Mouse (Mus musculus) embryonic facial prominence, embryonic 11.5 days (tissue): ENCODE data around the gene Sdhc. TPM values are rescaled to one million over a fixed set of nuclear protein-coding genes. Genes with fewer than 3 reads are reported as not detected.

ENCODE experiments used
- ATAC-seq: fragments of 200-750 bp; cut with Nextera tagmentation; replicated peaks from 2 replicates; pipeline ENCODE4 v1.8.0; 2017; ENCODE audit warnings: low read depth; ENCODE audit not compliant: insufficient number of reproducible peaks, low FRiP score, low TSS enrichment
- DNase-seq: peaks from one replicate; pipeline ENCODE4 v3.0.0-alpha.2; 2015; ENCODE audit warnings: low spot score
- H3K27ac ChIP-seq: fragments of 300-500 bp; sonication (generic); replicated peaks from 2 replicates; pipeline ENCODE4 v1.5.1; 2014; ENCODE audit warnings: mild to moderate bottlenecking, low read depth, low read length, control low read depth
- H3K27me3 ChIP-seq: fragments of 300-500 bp; sonication (generic); 2 replicates; pipeline ENCODE4 v1.6.1; 2014; ENCODE audit warnings: mild to moderate bottlenecking, low read length, moderate library complexity, mixed read lengths; ENCODE audit not compliant: control insufficient read depth, insufficient read depth
- H3K36me3 ChIP-seq: fragments of 300-500 bp; sonication (generic); replicated peaks from 2 replicates; pipeline ENCODE4 v1.6.1; 2014; ENCODE audit warnings: low read depth, mild to moderate bottlenecking, low read length, moderate library complexity, mixed read lengths; ENCODE audit not compliant: control insufficient read depth, insufficient read depth
- H3K4me1 ChIP-seq: fragments of 300-500 bp; sonication (generic); 2 replicates; pipeline ENCODE4 v1.6.1; 2014; ENCODE audit warnings: low read length, mixed read lengths; ENCODE audit not compliant: control insufficient read depth, insufficient read depth
- H3K4me2 ChIP-seq: fragments of 300-500 bp; sonication (generic); 2 replicates; pipeline ENCODE4 v1.6.1; 2014; ENCODE audit warnings: low read depth, mild to moderate bottlenecking, control low read depth, low read length, moderate library complexity
- H3K4me3 ChIP-seq: fragments of 300-500 bp; sonication (generic); 2 replicates; pipeline ENCODE4 v1.5.1; 2014; ENCODE audit warnings: low read depth, low read length, control low read depth
- H3K9ac ChIP-seq: fragments of 300-500 bp; sonication (generic); replicated peaks from 2 replicates; pipeline ENCODE4 v1.6.1; 2014; ENCODE audit warnings: mild to moderate bottlenecking, control low read depth, low read length
- H3K9me3 ChIP-seq: fragments of 300-500 bp; sonication (generic); replicated peaks from 2 replicates; pipeline ENCODE4 v1.6.1; 2016; ENCODE audit warnings: mild to moderate bottlenecking, low read length, inconsistent platforms, mixed read lengths; ENCODE audit not compliant: control insufficient read depth
- WGBS: fragments of 180-500 bp; shearing (Covaris S2); extraction: QIAGEN DNeasy Blood & Tissue Kit; methylation state at CpG from one replicate; pipeline ENCODE4 v1.1.7; 2014; 5-methylcytosine and 5-hydroxymethylcytosine counted together
- polyA plus RNA-seq: library from polyadenylated mRNA; unstranded; fragments of >200 nt; fragmentation: Nextera tagmentation; extraction: Ambion mirVana; gene quantifications from 2 replicates; pipeline ENCODE4 v1.2.1, GENCODE M21; 2014

Gene Sdhc
- polyA plus RNA-seq, 1 experiment from 2014 or later: 252 TPM

DNA sequence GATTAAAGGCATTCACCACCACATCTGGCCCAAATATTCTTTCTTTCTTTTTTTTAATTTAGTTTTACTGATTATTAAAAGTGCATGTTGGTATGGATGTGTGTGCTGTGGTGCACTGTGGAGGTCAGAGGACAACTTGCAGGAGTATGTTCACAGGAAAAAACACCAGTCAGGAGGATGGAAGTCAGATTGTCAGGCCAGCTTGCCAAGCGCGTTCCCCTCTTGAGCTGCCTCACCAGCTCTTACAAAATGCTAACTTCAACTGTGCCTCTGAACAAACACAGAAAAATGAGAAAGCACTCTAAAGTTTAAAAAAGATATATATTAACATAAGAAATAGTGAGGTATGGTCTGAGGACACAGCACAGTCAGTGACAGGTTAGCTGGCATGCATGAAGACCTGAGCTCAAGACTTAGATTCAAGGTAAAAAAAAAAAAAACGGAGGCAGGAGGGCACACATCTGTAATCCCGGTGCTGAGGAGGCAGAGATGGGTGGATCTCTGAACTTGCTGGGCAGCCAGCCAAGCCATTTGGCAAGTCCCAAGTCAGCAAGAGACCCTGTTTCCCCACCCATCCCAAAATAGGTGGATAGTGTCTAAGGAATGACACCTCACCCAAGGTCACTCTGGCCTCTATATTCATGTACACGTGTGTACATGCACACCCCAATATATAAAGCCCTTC lies 29.2 kb upstream of the Sdhc start:
- Histone ChIP-seq H3K27me3 (no peaks in the 10 kb centered on the region), H3K4me2 (no peak overlapping the region), H3K4me3 (no peak overlapping the region), H3K4me1 (no peaks in the 10 kb centered on the region), H3K9me3 (no peaks in the 10 kb centered on the region), H3K27ac (no peak overlapping the region), H3K9ac (no peak overlapping the region), H3K36me3 (no peaks in the 10 kb centered on the region)
- 87% methylated on average over 5 of the region's 5 CpGs for WGBS
- no peak for ATAC-seq
- DNase-seq: no peak

DNA sequence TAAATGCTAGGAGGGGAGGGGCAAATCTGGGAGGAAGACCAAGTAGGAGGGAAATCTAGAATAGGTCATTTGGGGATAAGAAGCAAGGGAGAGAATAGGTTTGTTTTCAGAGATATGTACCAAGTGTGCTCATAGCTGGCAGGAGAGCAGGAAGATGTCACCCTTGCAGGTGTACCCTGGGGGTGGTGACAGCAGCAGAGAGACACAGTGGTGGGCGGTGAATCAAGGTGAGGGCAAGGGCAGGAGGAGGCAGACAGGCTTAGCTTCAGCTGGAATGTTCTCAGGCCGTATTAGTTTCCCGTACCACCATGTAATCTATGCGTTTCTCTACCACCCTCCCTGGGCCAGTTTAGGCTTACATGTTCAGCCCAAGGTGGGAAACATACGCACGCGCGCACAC lies 22.4 kb upstream of the Sdhc start:
- no peaks in the 10 kb centered on the region for H3K4me1 ChIP-seq
- H3K27me3 ChIP-seq: no peaks in the 10 kb centered on the region
- DNase-seq (no peak), ATAC-seq (no peak)
- no peaks in the 10 kb centered on the region for H3K9me3 ChIP-seq
- no peak overlapping the region for H3K4me3 ChIP-seq
- H3K36me3 ChIP-seq: no peaks in the 10 kb centered on the region
- H3K4me2 ChIP-seq: no peak overlapping the region
- H3K27ac ChIP-seq: no peak overlapping the region
- no peak overlapping the region for H3K9ac ChIP-seq
- WGBS: 88% methylated on average over 8 of the region's 8 CpGs

DNA sequence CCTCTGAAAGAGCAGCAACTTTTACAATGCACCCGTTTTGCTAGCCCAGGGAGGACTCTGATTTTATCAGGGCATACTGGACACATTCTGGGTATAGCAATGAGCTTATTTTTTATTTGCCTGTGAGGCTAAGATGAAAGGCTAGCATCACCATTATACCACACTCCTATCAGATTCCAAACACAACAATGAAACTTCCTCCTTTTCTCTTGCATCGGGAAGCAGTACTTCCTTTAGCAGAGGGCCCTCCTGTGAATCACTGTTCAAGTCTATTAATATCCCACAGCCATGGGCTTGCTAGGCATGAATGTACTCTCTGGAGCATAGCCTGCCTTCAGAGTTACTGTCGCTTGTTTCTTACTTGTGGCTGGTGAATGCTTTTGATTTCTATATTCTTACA lies 20.7 kb upstream of the Sdhc start:
- ATAC-seq (no peak), DNase-seq (no peak)
- Histone ChIP-seq H3K4me1 (no peaks in the 10 kb centered on the region), H3K27ac (no peak overlapping the region), H3K27me3 (no peaks in the 10 kb centered on the region), H3K9ac (no peak overlapping the region), H3K9me3 (no peaks in the 10 kb centered on the region), H3K36me3 (no peaks in the 10 kb centered on the region), H3K4me3 (no peak overlapping the region), H3K4me2 (no peak overlapping the region)
- 56% methylated on average over 3 of the region's 3 CpGs for WGBS

DNA sequence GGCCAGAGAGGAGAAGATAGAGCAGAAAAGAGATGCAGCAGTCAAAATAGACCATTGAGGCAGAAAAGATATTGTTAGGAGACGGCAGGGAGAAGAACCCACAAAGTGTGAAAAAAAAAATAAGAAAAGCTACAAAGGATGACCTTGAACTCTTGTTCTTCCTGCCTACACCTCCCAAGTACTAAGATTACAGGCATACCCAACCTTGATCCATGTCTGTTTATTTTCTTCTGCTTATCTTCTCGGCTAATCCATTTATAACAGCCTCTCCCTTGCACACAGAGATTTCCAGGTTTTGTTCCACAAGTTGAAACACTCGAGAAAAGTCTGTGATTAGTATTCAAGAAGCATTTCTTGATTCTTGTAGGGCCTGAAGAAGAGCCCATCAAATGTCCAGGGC lies 19.5 kb upstream of the Sdhc start:
- no peaks in the 10 kb centered on the region for H3K9me3 ChIP-seq
- H3K9ac ChIP-seq: no peak overlapping the region
- H3K4me2 ChIP-seq: no peak overlapping the region
- H3K4me1 ChIP-seq: no peaks in the 10 kb centered on the region
- no peaks in the 10 kb centered on the region for H3K36me3 ChIP-seq
- no peak for ATAC-seq
- DNase-seq: no peak
- WGBS: 66% methylated on average over 3 of the region's 3 CpGs
- H3K27me3 ChIP-seq: no peaks in the 10 kb centered on the region
- H3K4me3 ChIP-seq: no peak overlapping the region
- no peak overlapping the region for H3K27ac ChIP-seq

DNA sequence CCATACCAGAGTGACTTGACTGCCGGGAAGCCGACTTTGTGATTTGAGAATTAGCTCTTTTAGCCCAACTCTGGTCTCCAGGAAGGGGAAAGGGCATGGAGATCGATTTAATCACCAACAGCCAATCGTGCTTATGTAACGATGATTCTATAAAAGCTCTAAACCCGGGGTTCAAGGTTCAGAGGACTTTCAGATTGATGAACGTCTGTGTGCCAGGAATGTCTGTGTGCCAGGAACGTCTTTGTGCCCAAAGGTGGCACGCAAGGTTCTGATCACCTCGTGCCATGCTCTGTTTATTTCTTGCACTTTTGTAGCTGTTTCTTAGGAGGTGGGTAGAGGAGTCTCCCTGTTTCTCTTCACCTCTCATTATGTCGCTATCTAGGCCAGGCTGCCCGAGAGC lies 18.5 kb upstream of the Sdhc start:
- Histone ChIP-seq H3K36me3 (no peaks in the 10 kb centered on the region), H3K9ac (no peak overlapping the region), H3K27ac (no peak overlapping the region), H3K9me3 (no peaks in the 10 kb centered on the region), H3K4me1 (no peaks in the 10 kb centered on the region), H3K27me3 (no peaks in the 10 kb centered on the region), H3K4me3 (no peak overlapping the region), H3K4me2 (no peak overlapping the region)
- 84% methylated on average over 12 of the region's 12 CpGs for WGBS
- DNase-seq: no peak
- no peak for ATAC-seq

DNA sequence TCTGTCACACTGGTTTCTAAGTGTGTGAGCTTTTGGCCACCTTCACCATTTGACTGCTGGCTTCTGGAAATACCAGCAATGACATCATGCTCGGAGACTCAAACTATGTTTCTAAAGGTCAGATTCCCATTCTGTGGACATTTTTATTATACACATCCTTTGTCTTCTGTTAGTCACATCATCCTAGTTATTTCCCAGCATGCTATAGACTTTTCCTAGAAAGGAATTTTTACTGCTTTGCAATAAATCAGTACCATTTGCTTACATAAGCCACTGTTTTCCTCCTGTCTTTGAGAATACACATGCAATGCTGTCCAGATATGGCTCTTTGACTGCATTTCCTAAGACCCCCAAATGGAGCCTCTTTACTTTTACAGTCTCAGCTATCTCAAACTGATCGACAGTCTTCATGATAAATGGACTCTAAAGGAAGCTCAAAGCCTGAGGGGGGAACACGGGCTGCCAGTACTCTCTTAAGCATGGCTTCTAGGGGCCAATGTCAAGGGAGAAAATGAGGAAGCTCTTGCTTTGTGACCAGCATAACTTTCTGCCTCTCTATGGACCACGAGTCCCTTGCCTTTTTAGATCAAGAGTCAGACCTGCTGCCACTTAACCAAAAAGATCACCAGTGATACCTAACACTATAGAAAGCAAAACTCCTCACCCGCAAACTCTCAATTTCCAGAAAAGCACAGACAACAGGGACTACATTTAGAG lies 15.4 kb upstream of the Sdhc start:
- no peak for ATAC-seq
- 81% methylated on average over 5 of the region's 5 CpGs for WGBS

DNA sequence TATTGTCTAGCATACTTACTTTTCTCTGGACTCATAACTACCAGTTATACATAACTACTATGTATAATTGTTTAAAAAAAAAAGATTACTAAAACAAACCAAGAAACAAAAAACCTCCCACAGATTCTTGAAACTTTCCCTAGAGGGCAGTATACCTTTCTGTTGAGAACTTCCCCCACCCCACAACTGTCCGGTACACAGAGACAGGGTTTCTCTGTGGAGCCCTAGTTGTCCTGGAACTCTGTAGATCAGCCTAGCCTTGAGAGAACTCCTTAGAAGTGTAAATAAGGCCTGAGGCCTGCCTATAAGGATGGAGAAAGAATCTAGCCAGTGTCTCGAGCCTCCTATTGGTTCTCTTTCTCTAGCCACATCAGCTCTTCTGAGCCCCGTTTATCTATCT lies 13.9 kb upstream of the Sdhc start:
- WGBS: 43% methylated on average over 3 of the region's 3 CpGs
- Histone ChIP-seq H3K27ac (no peak overlapping the region), H3K36me3 (no peaks in the 10 kb centered on the region), H3K4me2 (no peak overlapping the region), H3K4me1 (no peaks in the 10 kb centered on the region), H3K9ac (no peak overlapping the region), H3K9me3 (no peaks in the 10 kb centered on the region), H3K27me3 (peaks cover 6% of the 10 kb centered on the region; the same call in 1 of the 2 replicates), H3K4me3 (no peak overlapping the region)
- peak; percentile 58 for DNase-seq
- ATAC-seq: no peak

More for the DNA sequence above, 15.4 kb upstream of the Sdhc start:
- no peak overlapping the region for H3K4me2 ChIP-seq
- DNase-seq: no peak
- H3K27ac ChIP-seq: no peak overlapping the region
- H3K4me3 ChIP-seq: no peak overlapping the region
- no peaks in the 10 kb centered on the region for H3K27me3 ChIP-seq
- no peaks in the 10 kb centered on the region for H3K36me3 ChIP-seq
- no peaks in the 10 kb centered on the region for H3K4me1 ChIP-seq
- no peaks in the 10 kb centered on the region for H3K9me3 ChIP-seq
- no peak overlapping the region for H3K9ac ChIP-seq

DNA sequence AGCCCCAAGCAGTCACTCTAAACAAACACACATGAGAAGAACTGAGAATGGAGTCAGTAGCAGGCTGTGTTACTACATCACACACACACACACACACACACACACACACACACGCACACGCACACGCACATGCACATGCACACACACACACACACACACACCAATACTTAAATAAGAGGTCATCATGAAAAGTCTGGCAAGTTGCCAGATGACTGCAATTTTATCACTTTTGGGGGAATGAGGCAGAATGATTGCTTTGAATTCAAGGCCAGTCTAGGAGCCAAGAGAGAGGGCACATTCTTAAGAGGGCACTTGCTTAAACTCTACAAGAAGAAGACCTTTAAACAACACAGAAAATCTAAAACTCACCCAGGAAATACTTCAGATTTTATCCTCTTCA lies 12.1 kb upstream of the Sdhc start:
- no peak for DNase-seq
- no peak for ATAC-seq
- Histone ChIP-seq H3K9ac (no peak overlapping the region), H3K9me3 (no peaks in the 10 kb centered on the region), H3K36me3 (no peaks in the 10 kb centered on the region), H3K4me2 (no peak overlapping the region), H3K27me3 (peaks cover 9% of the 10 kb centered on the region), H3K4me3 (no peak overlapping the region), H3K27ac (no peak overlapping the region), H3K4me1 (no peaks in the 10 kb centered on the region)
- 92% methylated on average over 3 of the region's 3 CpGs for WGBS
